Mouse (Mus musculus) skeletal muscle tissue, adult 2 months (tissue): ENCODE measurements around the gene Mroh2a.
"Not testable (repeated sequence)": the region's sequence is repeated elsewhere in the genome, so short reads cannot be mapped to it uniquely, and the experiment has no call there.

Source experiments
- DNase-seq: peaks from one replicate; pipeline ENCODE4 v3.0.0-alpha.2; 2012; ENCODE audit warnings: low read depth, low spot score

The Mroh2a gene

DNA sequence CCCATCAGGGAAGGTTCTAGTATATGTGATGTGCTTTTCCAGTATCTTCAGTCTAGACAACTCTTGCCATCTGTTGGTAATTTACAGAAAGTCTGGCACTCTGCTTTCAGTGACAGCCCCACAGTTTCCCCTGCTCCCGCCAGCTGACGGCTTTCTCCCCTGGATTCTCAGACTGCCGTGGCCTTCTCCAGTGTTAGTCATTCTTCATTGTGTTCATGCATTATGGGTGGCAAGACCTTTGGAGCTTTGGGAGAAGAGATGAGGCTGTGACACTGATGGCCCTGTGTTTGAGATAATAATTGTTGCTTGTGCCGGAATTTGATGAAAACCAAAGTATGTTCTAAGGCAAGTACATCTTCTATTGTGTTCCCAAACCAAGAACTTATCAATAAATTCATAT, 8.2 kb upstream of the Mroh2a start:
- no peak for DNase-seq

- DNase-seq, result peak; percentile 7
Measured at GRCm38 (mm10) chr1:88219054-88219453, 7.7 kb upstream of the Mroh2a start.

GRCm38 (mm10) chr1:88220336-88220735, 6.5 kb upstream of the Mroh2a start:
- DNase-seq, result peak; percentile 7

DNA sequence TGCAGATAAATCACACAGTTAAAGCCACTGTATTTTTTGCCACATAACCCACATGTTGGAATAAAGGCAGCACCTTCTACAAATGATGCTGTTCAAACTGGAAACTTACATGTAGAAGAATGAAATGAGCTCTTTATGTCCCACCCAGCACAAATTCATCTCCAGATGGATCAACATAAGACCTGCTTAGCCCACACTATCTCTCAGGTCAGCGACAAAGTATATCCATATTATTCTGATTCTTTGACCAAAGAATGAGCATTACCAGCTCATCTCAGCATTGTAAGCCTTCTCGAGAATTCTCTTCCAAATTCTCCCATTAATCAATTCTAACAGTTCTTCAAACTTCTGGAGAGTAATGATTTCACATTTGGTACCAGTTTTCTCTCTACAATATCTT, 4.6 kb upstream of the Mroh2a start:
- DNase-seq, result peak; percentile 3

DNA sequence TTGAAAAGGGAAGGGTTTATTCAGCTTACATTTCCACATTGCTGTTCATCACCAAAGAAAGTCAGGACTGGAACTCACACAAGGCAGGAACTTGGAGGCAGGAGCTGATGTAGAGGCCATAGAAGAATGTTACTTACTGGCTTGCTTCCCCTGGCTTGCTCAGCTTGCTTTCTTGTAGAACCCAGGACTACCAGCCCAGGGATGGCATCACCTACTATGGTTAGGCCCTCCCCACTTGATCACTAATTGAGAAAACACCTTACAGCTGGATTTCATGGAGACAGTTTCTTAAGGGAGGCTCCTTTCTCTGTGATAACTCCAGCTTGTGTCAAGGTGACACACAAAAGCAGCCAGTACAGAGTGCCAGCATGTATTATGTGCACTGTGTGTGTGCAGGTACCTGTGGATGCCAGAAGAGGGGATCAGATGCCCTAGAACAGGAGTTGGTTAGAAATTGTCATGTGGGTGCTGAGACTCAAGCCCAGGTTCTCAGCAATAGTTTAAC, 3.7 kb upstream of the Mroh2a start:
- peak; percentile 16 for DNase-seq

DNA sequence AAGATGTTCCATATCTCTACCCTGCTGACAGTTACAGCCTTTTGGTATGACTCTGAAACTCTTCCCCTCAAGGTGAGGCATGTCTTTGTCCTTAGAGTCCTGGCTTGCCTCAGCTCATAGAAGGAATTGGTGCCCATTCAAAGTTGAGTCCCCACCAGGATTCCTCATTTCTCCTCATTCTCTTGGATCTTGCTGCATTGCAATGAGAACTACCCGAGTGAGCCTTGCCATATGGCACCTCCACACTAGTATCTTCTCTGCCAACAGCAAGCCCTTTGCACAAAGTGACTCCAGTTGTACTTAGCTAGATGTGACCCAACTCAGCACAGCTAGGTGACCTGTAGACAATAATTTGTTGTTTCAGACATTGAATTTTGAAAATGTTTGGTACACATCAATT, 3.2 kb upstream of the Mroh2a start:
- DNase-seq, result no peak

DNA sequence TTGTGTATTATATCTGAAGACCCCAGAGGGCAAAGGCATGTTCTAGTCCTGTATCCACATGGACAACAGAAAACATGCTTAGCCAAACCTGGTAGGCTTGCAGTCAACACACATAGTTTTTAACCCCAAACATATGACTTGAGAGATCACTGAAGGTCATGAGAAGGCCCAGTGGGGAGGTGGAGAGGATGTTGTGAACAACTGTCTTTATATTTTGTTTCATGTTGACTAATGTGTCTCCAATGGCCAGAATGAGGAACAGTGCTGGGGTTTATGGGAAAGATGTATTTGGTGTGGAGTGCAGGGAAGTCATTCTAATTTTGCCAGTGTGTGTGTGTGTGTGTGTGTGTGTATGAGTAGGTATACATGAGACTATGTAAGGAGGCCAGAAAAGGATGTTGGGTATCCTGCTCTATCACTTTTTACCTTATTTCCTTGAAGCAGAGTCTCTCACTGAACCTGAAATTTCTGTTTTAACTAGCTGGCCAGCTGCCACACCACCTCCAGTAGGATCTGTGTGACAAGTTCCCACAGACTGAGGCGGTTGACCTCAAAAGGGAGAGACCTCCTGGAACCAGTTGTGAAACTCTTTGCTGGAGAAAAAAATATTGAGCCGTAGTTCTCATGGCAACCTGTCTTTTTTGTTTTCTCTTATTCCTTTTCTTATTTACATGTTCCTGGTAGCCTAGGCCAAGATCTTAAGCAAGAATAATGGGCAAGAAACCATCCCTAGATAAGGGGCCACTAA, 2.6 kb upstream of the Mroh2a start:
- DNase-seq, result no peak

DNA sequence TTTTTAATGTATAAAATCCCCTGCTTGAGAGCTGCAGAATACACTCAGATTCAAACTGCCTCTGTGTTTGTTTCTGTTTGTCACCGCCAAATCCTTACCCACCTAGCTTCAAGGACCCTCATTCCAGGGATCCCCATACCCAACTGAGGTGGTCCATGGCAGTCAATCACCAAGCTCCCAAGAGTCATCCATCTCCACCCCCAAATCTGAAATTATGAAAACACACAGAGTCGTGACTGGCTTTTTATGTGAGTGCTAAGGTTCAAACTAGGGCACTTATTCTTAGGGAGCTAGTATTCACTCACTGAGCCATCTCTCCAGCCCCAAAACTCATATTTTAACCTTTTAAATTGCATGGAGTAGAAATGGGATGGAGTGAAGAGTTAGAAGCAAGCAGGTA, 1.5 kb upstream of the Mroh2a start:
- not testable (repeated sequence) for DNase-seq

GRCm38 (mm10) chr1:88225741-88226140, 1.0 kb upstream of the Mroh2a start:
- DNase-seq, result no peak

DNA sequence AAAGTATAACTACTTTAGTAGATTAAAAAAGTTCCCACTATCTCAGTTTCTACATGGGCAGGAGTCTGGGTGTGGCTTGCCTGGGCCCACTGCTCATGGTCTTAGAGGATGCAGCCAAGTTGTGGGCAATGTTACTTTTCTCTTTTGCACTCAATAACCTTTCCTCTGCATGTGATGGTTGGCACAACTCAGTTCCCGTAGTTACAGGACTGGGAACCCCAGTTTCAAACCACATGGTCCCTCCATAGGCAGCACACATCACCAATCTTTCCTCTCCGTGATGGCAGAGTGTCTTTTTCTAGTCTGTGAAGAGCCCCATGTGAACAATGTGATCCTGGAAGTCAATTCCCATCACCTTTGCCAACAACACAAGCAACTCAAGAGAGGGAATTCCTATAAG, 696 bp downstream of the Mroh2a start:
- DNase-seq, result no peak

DNA sequence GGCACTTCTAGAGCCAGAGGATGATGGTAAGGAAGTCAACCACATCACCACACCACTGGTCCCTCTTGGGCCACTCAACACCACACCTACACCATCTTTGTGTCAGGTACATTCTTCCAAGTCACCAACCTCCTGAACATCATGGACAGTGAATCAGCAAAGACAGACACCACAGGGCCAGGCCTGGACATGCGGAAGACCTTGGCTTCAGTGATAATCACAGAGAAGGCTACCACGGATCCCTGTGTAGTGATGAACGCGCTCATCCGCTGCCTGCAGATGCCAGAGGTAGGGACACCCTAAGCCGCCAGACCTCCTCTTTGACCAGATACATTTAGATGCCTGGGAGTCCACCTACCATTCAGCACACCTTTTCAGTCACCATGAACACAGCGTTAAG, 1.3 kb downstream of the Mroh2a start:
- no peak for DNase-seq

DNA sequence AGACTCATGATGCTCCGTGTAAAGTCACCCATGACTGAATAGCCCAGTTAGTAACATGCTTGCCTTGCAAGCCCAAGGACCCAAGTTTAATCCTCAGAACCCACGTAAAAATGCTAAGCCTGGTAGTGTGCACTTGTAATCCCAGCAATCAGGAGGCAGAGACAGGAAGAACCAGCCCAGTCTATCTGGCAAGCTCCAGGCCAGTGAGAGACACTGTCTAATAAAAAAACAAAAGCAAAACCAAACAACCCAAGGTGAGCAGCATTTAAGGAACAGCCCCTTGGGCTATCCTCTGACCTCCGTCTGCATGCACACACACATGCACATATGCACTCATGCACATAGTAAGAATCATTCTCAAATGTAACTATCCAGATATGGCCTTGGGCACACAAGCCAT, 2.8 kb downstream of the Mroh2a start:
- DNase-seq, result no peak

DNA sequence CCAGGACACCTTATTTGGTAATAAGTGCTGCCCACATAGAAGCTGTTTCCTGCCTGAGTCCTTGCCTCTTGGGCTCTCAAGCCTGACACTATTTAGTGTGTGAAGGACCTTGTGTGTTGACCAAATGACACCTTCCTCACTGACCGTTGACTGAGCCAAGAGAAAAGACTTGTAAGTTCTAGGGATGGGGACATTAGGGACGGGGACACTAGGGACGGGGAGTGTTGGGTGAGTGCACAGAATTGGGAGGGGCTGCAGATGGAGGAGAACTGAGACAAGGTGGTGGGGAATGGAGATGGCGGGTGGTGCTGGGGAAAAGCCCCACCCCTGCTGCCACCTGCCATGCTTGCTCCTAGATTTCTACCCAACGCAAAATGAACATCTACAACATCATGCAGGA, 3.2 kb downstream of the Mroh2a start:
- DNase-seq, result no peak

DNA sequence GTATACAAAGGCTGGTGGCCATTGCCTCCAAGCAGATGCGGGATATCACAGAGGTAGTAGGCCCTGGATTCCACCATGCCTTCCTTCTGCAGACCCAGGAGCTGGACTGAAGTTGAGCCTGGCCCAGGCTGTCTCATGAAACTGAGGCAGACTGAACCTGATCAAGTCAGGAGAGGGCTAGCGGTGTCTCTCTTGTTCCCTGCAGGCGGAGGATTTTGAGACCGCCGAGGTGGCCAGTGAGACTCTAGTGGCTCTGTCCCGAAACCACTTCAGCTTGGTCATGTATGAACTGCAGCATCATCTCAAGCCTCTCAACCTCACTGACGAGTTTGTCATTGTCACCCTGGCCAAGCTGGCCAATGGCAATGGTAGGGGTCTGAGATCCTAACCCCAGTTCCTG, 3.6 kb downstream of the Mroh2a start:
- no peak for DNase-seq

- no peak for DNase-seq
Measured at GRCm38 (mm10) chr1:88230981-88231802, 4.4 kb downstream of the Mroh2a start.

- no peak for DNase-seq
Measured at GRCm38 (mm10) chr1:88231803-88232499, 5.2 kb downstream of the Mroh2a start.

GRCm38 (mm10) chr1:88232664-88233380, 6.0 kb downstream of the Mroh2a start:
- DNase-seq, result no peak

GRCm38 (mm10) chr1:88233421-88234247, 6.8 kb downstream of the Mroh2a start:
- DNase-seq, result no peak

DNA sequence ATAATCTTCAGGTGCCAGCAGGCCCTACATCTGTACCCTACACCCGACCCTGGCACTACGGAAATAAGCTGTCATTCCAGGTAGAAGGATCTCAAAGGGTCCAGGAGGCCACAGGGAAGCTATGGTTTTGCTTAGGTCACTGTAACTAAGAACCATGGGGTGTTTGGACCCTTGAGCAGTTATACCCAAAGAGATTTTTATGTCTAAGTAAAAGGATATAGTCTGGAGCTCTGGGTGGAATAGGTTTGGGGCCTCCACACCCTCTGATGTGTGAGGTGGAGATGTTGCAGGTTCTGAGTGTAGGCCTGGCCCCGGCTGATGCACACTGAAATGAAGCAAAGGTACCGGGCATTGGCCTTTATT, 7.4 kb downstream of the Mroh2a start:
- no peak for DNase-seq

DNA sequence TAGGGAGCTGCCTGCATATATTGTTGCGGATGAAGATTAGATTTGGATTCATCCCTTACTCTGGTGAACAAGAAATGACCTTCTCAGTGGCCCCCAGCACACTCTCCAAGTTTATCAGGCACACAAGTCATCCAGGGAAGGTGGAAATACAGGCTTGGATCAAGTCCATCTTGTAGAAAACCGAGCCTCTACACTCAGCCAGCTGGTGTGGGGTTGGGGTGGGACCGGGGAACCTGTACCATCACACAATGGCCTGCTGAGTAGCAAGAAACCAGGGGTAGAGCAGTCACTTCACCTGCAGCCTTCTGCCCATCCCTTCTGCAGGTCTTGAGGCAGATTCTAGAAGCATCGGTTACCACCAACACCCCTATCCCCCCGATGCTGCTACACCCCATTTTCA, 7.9 kb downstream of the Mroh2a start:
- DNase-seq, result no peak
